Mouse (Mus musculus): ENCODE results near the gene Cul7.

The Cul7 gene

GRCm38 (mm10) chr17:46704887-46705835 lies 55.0 kb downstream of the Cul7 start, which contains the start of gene Ppp2r5d:
Gene Ppp2r5d, minus strand, starts transcription at chr17:46705111.
- peak; percentile 96 for DNase-seq (ENCODE audit: low spot score)

DNA sequence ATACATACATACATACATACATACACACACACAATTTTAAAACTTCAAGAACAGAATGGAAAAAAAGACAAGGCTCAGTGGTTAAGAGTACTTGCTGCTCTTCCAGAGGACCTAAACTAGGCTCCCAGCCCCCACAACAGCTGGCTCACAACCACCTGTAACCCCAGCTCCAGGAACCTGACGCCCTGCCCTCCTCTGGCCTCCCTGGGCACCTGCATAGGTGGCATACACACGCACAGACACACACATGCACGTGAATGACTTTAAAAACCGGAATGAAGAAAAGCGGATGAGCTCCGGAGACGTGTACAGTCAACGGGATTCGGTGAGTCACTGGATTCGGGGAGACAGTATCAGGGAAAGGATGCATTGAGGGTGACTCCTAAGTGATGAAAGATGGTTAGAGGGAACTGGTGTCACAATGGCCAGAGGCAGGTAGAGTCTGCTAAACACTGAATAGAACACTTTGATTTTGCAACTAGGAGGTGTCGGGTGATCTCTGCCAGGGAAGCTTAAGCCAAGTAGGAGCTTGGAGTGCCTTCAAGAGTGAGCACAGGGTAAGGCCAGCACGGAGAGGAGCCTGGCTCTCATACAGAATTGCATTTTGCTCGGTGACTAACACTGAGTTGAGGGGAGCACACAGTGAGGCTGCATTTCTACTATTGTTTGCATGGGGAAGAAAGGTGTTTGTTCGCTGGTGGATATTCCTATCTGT lies 56.4 kb downstream of the Cul7 start:
- no peak for DNase-seq (ENCODE audit: low spot score)

- DNase-seq (ENCODE audit: low spot score), result peak; percentile 94
These were observed 60.9 kb downstream of the Cul7 start, which contains the start of gene Pex6 for GRCm38 (mm10) chr17:46710959-46711597. Gene Pex6, plus strand, starts transcription at chr17:46711463.

DNA sequence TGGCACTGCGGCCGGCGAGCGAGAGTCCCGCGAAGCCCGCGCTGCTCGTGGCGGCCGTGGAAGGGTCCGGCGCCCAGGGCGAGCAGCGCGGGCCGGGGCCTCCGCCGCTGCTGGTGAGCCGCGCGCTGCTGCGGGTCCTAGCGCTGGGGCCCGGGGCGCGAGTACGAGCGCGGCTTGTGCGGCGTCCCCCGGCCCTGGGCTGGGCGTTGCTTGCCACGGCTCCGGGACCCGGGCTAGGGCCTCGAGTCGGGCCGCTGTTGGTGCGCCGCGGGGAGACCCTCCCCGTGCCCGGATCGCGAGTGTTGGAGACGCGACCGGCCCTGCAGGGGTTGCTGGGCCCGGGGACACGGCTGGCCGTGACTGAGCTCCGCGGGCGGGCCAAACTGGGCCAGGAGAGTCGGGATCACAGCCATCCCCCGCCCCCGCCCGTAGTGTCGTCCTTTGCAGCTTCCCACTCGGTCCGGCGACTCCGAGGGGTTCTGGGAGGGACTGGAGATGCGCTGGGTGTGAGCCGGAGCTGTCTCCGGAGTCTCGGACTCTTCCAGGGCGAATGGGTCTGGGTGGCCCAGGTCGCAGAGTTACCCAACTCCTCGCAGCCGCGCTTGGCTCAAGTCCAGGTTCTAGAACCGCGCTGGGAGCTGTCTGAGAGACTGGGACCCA lies 61.6 kb downstream of the Cul7 start:
- peak; percentile 81 for DNase-seq (ENCODE audit: low spot score)

DNA sequence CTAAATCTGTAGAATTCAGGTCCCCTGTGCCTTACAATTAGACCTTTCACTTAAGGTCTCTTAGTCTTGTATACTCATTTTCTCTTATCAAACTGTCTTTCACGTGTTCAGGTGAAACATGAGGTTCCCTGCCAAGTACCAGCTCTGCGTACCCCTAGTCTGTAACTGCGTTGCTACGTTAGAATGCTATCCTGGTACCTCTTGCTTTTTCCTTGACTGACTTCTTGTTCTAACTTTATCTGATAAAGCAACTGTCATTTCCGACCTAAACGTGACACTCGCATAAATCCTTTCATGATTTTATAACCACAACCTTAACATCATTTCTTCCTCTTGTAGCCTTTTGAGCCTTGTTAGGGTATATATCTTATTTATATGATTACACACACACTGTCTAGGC lies 62.3 kb downstream of the Cul7 start:
- DNase-seq (ENCODE audit: low spot score), result no peak

- no peak for DNase-seq (ENCODE audit: low spot score)
These were observed 63.7 kb downstream of the Cul7 start for GRCm38 (mm10) chr17:46713849-46714248.
